Comparison of ENCODE assay signal across 18 mouse cellular contexts in genomic region chr8:88630225-88630624, GRCm38 (mm10). TPM values are rescaled to one million over a fixed set of nuclear protein-coding genes. Genes with fewer than 3 reads are reported as not detected.
DNase-seq lines count a peak whose midpoint lies in the region; ATAC-seq lines count a peak whose summit lies in the region.
"Had no signal": no experiment of that assay in that cellular context is flagged by ENCODE, and none has a peak within 500 bp of the region (broad histone marks: within the 10 kb centered on the region; RNA-seq: fewer than 3 reads in every experiment).

No protein-coding gene starts in this region.

- H3K4me3 ChIP-seq in kidney, embryonic 16.5 days (ENCODE audit: low read length) = no peak overlapping the region
- no peak overlapping the region for H3K4me3 ChIP-seq in forebrain, embryonic 15.5 days
- H3K4me3 ChIP-seq: heart, embryonic 10.5 days; layer of hippocampus, adult 2 months had no signal

- ATAC-seq in kidney, embryonic 16.5 days (ENCODE audit: low FRiP score, low TSS enrichment) = no peak
- no peak for ATAC-seq in forebrain, embryonic 15.5 days (replicated peaks)
- ATAC-seq: forebrain, postnatal 0 days had no signal

- 45% methylated on average over 4 of the region's 4 CpGs for WGBS in kidney, embryonic 16.5 days
- 90% methylated on average over 4 of the region's 4 CpGs for WGBS in forebrain, embryonic 15.5 days

- H3K4me2 ChIP-seq in kidney, embryonic 16.5 days (replicated peaks; ENCODE audit: low read depth, low read length) = no peak overlapping the region
- H3K4me2 ChIP-seq in forebrain, embryonic 15.5 days (replicated peaks) = no peak overlapping the region
- H3K4me2 ChIP-seq: hindbrain, embryonic 14.5 days had no signal

- peak; percentile 29 for DNase-seq in gastrocnemius, postnatal 25 days
- DNase-seq in gastrocnemius, adult 8-10 months (ENCODE audit: low spot score in 2 of 2) = no peak
- peak; percentile 43 to 52 for DNase-seq in kidney, adult 8-10 months
- peak; percentile 51 for DNase-seq in kidney, adult 9 months
- DNase-seq in skeletal muscle tissue, adult 2 months (ENCODE audit: low read depth, low spot score) = peak; percentile 66
- DNase-seq: adrenal gland, postnatal 10 days; B cell, adult 2 months; cerebellum, adult 11-12 months; cerebellum, postnatal 14 days; forebrain, postnatal 0 days; right cerebral cortex, postnatal 14 days; thymus, postnatal 4 days had no signal

- no peaks in the 10 kb centered on the region for H3K36me3 ChIP-seq in kidney, embryonic 16.5 days (ENCODE audit: insufficient read depth, low read length)
- no peaks in the 10 kb centered on the region for H3K36me3 ChIP-seq in forebrain, embryonic 15.5 days
- H3K36me3 ChIP-seq: heart, embryonic 10.5 days had no signal

- H3K4me1 ChIP-seq in kidney, embryonic 16.5 days (ENCODE audit: insufficient read depth, low read length) = peaks cover 13% of the 10 kb centered on the region; the same call in 1 of the 2 replicates
- peaks cover 13% of the 10 kb centered on the region for H3K4me1 ChIP-seq in forebrain, embryonic 15.5 days

- H3K27me3 ChIP-seq in kidney, embryonic 16.5 days (ENCODE audit: insufficient read depth, low read length) = peaks cover 8% of the 10 kb centered on the region; the same call in 1 of the 2 replicates
- peaks cover 6% of the 10 kb centered on the region; the same call in 1 of the 2 replicates for H3K27me3 ChIP-seq in forebrain, embryonic 15.5 days

- no peak overlapping the region for H3K9ac ChIP-seq in kidney, embryonic 16.5 days (replicated peaks; ENCODE audit: low read length)
- H3K9ac ChIP-seq in forebrain, embryonic 15.5 days (replicated peaks) = no peak overlapping the region
- H3K9ac ChIP-seq: forebrain, postnatal 0 days; hindbrain, embryonic 14.5 days; liver, embryonic 14.5 days had no signal

- H3K27ac ChIP-seq in kidney, embryonic 16.5 days (ENCODE audit: low read length) = no peak overlapping the region
- no peak overlapping the region for H3K27ac ChIP-seq in forebrain, embryonic 15.5 days (replicated peaks)
- H3K27ac ChIP-seq: heart, embryonic 10.5 days; hindbrain, embryonic 14.5 days; layer of hippocampus, adult 2 months; liver, embryonic 14.5 days had no signal

- H3K9me3 ChIP-seq in kidney, embryonic 16.5 days (ENCODE audit: low read length) = no peaks in the 10 kb centered on the region
- H3K9me3 ChIP-seq in forebrain, embryonic 15.5 days = no peaks in the 10 kb centered on the region
- H3K9me3 ChIP-seq: heart, embryonic 10.5 days had no signal

RNA-seq across cellular contexts. Expression of gene Snx20, which starts 5.7 kb away (rescaled TPM):
- under 1 TPM; 0.18 to 0.38 TPM for total RNA-seq in gastrocnemius, postnatal 25 days (2021)
- total RNA-seq in gastrocnemius, adult 8-10 months (2022) = under 1 TPM in 2 of 4 experiments, not detected in 2; 0.21 to 0.52 TPM
- 1.9 TPM in 2 replicates for polyA plus RNA-seq in kidney, embryonic 16.5 days (2015; fragmentation: Nextera tagmentation; extraction: Ambion mirVana)
- polyA plus RNA-seq in forebrain, embryonic 15.5 days (2015; fragmentation: Nextera tagmentation; extraction: Ambion mirVana) = 0.81 and 1.2 TPM in 2 replicates

RNA-seq across cellular contexts. Expression of gene Nod2, which starts 16.9 kb away (rescaled TPM):
- total RNA-seq in gastrocnemius, postnatal 25 days (2021) = under 1 TPM; 0.28 to 0.54 TPM
- total RNA-seq in gastrocnemius, adult 8-10 months (2022) = under 1 TPM; 0.13 to 0.29 (median 0.20) TPM
- 0.32 and 0.37 TPM in 2 replicates for polyA plus RNA-seq in kidney, embryonic 16.5 days (2015; fragmentation: Nextera tagmentation; extraction: Ambion mirVana)
- polyA plus RNA-seq in forebrain, embryonic 15.5 days (2015; fragmentation: Nextera tagmentation; extraction: Ambion mirVana) = 0.15 and 0.20 TPM in 2 replicates

Comparison
In these comparisons a context has a peak if more than half of its experiments do, and no peak if none do; other contexts are left out.
1. DNase-seq: peak in gastrocnemius, postnatal 25 days (single experiment), kidney, adult 8-10 months (2 of 2), kidney, adult 9 months (single experiment) and skeletal muscle tissue, adult 2 months (single experiment); none in gastrocnemius, adult 8-10 months (0 of 2).